Mouse (Mus musculus) ES-E14 (cell line): ENCODE measurements around the gene Kank3. TPM values are rescaled to one million over a fixed set of nuclear protein-coding genes. Genes with fewer than 3 reads are reported as not detected.

Experiments used
- DNase-seq: peaks from one replicate; pipeline ENCODE4 v3.0.0-alpha.2; 2013; ENCODE audit warnings: low read depth, low spot score
- H3K27ac ChIP-seq: 2 replicates; pipeline ENCODE4 v1.5.1; 2012; ENCODE audit warnings: low read depth, mild to moderate bottlenecking, low read length, moderate library complexity, mixed read lengths; ENCODE audit not compliant: poor library complexity, insufficient read depth, severe bottlenecking
- H3K36me3 ChIP-seq: 2 replicates; pipeline ENCODE4 v1.6.1; 2012; ENCODE audit warnings: mild to moderate bottlenecking, low read length, moderate library complexity, mixed read lengths; ENCODE audit not compliant: control insufficient read depth, poor library complexity, insufficient read depth, severe bottlenecking
- H3K4me1 ChIP-seq, 2 experiments: fragments of 150-350 bp in 1 of 2; sonication (generic) in 1 of 2; 2 replicates each; pipeline ENCODE4 v1.6.1; 2012; ENCODE audit warnings: low read length in 2 of 2, mild to moderate bottlenecking in 1 of 2, mixed read lengths in 1 of 2; ENCODE audit not compliant: control insufficient read depth in 2 of 2, insufficient read depth in 2 of 2, poor library complexity in 1 of 2
- H3K4me3 ChIP-seq, 2 experiments: fragments of 150-350 bp in 1 of 2; sonication (generic) in 1 of 2; 2 replicates each; pipeline ENCODE4 v1.5.1; 2012; ENCODE audit warnings: low read length in 2 of 2, low read depth in 1 of 2, mild to moderate bottlenecking in 1 of 2, mixed read lengths in 1 of 2; ENCODE audit not compliant: insufficient read depth in 1 of 2, poor library complexity in 1 of 2, severe bottlenecking in 1 of 2
- H3K9ac ChIP-seq: 2 replicates; pipeline ENCODE4 v1.6.1; 2012; ENCODE audit warnings: low read depth, mild to moderate bottlenecking, low read length, mixed read lengths; ENCODE audit not compliant: poor library complexity, insufficient read depth, severe bottlenecking
- H3K9me3 ChIP-seq: fragments of 150-350 bp; sonication (generic); 2 replicates; pipeline ENCODE4 v1.6.1; 2012; ENCODE audit warnings: low read depth, mild to moderate bottlenecking, low read length; ENCODE audit not compliant: control insufficient read depth, insufficient read depth
- CHD2 ChIP-seq: IDR thresholded peaks from 2 replicates; pipeline ENCODE4 v1.6.1; 2014; ENCODE audit warnings: mild to moderate bottlenecking, low read depth, low read length, inconsistent platforms
- HCFC1 ChIP-seq: IDR thresholded peaks from 2 replicates; pipeline ENCODE4 v1.6.1; 2012; ENCODE audit warnings: low read length, inconsistent platforms, borderline replicate concordance; ENCODE audit not compliant: insufficient read depth
- MAFK ChIP-seq: IDR thresholded peaks from 2 replicates; pipeline ENCODE4 v1.6.1; 2014; ENCODE audit warnings: mild to moderate bottlenecking, low read depth, low read length, inconsistent platforms; ENCODE audit not compliant: insufficient read depth
- ZC3H11A ChIP-seq: IDR thresholded peaks from 2 replicates; pipeline ENCODE4 v1.6.1; 2012; ENCODE audit warnings: low read depth, mild to moderate bottlenecking, inconsistent platforms, low read length, borderline replicate concordance
- ZNF384 ChIP-seq: IDR thresholded peaks from 2 replicates; pipeline ENCODE4 v1.6.1; 2012; ENCODE audit warnings: low read depth, low read length, inconsistent platforms
- in situ Hi-C, 2 experiments: fragments of 600-800 bp; cut with MboI; formaldehyde crosslinking; loops; one replicate each; pipeline ENCODE4 v1.15.1; 2025; ENCODE audit warnings: low sequenced_read_pairs in 2 of 2, inconsistent platforms in 1 of 2; ENCODE audit not compliant: unreplicated experiment in 2 of 2
- total RNA-seq: library from RNA; depleted of rRNA; stranded (reverse); fragments of 300-350 nt; gene quantifications from 2 replicates; pipeline ENCODE4 v1.2.3, GENCODE M21; 2012

Gene Kank3
- total RNA-seq, 1 experiment = 81.1 TPM

DNA sequence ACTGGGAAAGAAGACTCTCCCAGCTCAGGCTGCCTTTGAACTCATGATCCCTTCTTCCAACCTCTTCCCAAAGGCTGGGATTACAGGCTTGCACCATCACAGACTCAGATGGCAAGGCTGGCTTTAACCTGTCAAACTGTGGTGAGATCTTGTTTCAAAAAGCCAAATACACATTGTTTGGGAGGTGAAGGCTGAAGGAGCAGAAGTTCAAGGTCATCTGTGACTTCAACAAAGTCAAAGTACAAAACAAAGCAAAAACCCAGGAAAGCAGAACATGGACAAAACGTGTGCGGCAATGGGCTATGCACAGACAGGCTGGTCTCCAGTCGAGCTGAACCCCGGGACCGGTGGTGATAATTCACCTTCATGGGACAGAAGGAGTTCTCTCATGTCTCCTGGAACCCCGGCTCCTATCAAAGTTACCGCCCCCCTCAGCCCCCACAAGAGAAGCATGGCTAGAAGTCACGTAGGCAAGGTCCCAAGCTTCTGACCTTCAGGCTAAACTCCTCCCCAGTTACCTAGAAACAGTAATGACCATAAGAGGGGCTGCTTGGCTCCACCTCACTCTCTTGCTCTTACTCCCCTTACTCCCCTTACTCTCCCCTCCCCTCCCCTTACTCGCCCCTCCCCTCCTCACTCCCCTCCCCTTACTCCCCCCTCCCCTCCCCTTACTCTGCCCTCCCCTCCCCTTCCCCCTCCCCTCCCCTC, 3.0 kb upstream of the Kank3 start:
- TF ChIP-seq CHD2 (no peak), MAFK (no peak), ZC3H11A (no peak), HCFC1 (no peak), ZNF384 (no peak)
- Histone ChIP-seq H3K4me1 (peaks cover 10 to 20% of the 10 kb centered on the region in 2 experiments), H3K36me3 (no peaks in the 10 kb centered on the region), H3K4me3 (peak overlapping the region; percentile 29 to 43), H3K9ac (peak overlapping the region; percentile 3; the same call in 1 of the 2 replicates), H3K9me3 (no peaks in the 10 kb centered on the region), H3K27ac (peak overlapping the region; percentile 94)
- peak; percentile 67 for DNase-seq
- in situ Hi-C loops = no loop called here

DNA sequence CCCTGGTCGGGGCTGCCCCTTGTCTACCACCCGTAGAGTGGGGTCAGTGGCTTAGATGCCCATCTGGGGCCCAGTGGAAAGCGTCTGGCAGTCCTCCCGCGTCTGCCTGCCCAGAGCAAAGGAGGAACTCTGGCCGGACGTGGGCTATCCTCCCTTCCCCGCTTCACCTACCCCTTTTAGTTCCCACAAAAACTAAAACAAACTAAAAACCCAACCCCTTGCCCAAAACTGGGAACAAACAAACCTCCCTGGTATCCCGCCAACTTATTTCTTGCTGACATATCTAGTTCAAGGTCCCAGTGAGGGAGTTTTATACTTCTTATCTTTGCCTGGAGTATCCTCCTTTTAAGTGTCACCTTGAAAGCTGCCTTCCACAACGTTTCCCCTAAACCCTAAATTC, 2.1 kb upstream of the Kank3 start:
- in situ Hi-C loops = no loop called here
- no peak for DNase-seq
- Histone ChIP-seq H3K4me1 (peaks cover 11 to 27% of the 10 kb centered on the region in 2 experiments), H3K9me3 (no peaks in the 10 kb centered on the region), H3K9ac (peak overlapping the region; percentile 73), H3K4me3 (peak overlapping the region; percentile 24 to 45), H3K27ac (peak overlapping the region; percentile 22), H3K36me3 (no peaks in the 10 kb centered on the region)
- no peak for TF ChIP-seq CHD2
- no peak for TF ChIP-seq MAFK
- TF ChIP-seq HCFC1 = no peak
- no peak for TF ChIP-seq ZC3H11A
- no peak for TF ChIP-seq ZNF384

DNA sequence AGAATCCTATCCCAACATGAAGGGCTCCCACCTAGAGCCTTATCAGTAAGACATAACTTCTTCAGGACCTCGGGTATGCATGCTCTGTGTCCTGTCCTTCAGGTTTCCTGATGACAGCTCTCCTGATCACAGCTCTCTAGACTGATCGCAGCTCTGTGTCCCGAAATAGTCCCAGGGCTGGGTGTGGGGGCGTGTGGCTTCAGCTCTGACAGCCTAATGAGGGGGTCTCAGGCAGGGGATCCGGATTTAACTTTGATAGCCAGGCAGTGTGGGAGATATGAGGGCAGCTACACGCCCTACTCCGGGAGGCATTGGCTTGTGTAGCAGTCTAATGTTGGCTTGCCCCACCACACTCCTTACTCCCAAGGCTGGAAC, 810 bp downstream of the Kank3 start:
- Histone ChIP-seq H3K27ac (no peak overlapping the region), H3K9ac (peak overlapping the region; percentile 79), H3K4me1 (peaks cover 11 to 22% of the 10 kb centered on the region in 2 experiments), H3K9me3 (no peaks in the 10 kb centered on the region), H3K4me3 (peak overlapping the region; percentile 83 to 96), H3K36me3 (no peaks in the 10 kb centered on the region)
- no peak for TF ChIP-seq ZC3H11A
- no peak for TF ChIP-seq MAFK
- TF ChIP-seq HCFC1 = no peak
- TF ChIP-seq ZNF384 = no peak
- no peak for TF ChIP-seq CHD2
- in situ Hi-C loops = no loop called here
- DNase-seq = no peak

DNA sequence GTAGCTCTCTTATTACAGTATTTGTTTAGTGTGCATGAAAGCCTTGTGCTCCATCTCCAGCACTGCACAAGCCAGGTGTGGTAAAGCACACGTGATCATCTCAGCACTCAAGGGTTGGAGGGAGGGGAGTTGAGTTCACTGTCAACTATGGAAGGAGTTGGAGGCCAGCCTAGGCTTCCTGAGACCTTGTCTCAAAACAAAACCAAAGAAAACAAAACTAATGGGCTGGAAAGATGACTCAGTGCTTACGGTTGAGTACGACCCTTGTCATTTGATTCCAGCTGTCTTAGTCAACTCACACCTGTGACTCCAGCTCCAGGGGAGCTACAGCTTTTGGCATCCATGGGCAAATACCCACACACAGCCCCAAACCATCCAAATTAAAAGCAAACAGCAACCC, 2.2 kb downstream of the Kank3 start:
- H3K4me1 ChIP-seq = peaks cover 12 to 18% of the 10 kb centered on the region in 2 experiments
- no peak for DNase-seq
- H3K4me3 ChIP-seq = no peak overlapping the region
- no peaks in the 10 kb centered on the region for H3K9me3 ChIP-seq
- H3K27ac ChIP-seq = no peak overlapping the region
- TF ChIP-seq ZC3H11A (no peak), HCFC1 (no peak), MAFK (no peak), ZNF384 (no peak), CHD2 (no peak)
- no peak overlapping the region for H3K9ac ChIP-seq
- in situ Hi-C loops = no loop called here
- no peaks in the 10 kb centered on the region for H3K36me3 ChIP-seq

DNA sequence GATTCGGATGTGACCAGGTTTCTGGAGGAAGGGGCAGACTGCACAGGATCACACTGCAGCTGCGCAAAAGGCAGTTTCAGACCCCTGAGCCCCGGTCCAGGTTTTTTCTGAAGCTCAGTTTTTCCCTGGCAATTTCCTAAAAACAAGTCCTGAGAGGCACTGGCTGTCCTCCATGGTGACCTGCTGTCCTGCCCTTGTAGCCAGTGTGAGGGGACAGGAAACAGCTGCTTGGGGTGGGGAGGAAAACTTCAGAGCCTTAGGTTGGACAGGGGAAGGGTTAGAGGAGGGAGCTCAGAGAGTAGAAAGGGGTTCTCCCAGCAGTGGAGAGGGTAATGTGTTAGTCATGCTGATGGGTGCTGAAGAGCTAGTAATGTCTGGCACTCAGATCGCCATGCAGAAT, 2.7 kb downstream of the Kank3 start:
- Histone ChIP-seq H3K4me1 (peaks cover 12 to 18% of the 10 kb centered on the region in 2 experiments), H3K36me3 (no peaks in the 10 kb centered on the region), H3K9me3 (no peaks in the 10 kb centered on the region), H3K9ac (no peak overlapping the region), H3K27ac (no peak overlapping the region), H3K4me3 (no peak overlapping the region)
- in situ Hi-C loops = no loop called here
- TF ChIP-seq CHD2 (no peak), ZC3H11A (no peak), MAFK (no peak), ZNF384 (no peak), HCFC1 (no peak)
- no peak for DNase-seq
